ENCODE assay signal across 9 mouse cellular contexts in the genomic region with DNA sequence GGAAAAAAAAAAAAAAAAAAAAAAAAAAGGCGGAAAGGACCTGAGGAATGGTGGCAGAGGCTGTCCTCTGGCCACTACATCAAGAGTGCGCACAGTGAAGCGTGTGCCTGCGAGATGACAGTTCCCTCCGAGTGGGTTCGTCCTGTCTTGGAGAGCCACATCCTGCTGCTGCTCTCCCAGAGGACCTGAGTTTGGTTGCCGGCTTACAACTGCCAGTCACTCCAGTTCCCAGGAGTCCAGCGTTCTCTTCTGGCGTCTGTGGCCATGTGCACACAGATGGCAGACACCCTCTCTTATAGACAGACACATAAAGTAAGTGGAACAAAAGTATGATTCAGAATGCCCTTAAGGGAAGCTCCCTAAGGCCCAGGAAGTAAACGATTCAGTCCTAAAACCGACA. TPM values are rescaled to one million over a fixed set of nuclear protein-coding genes. Genes with fewer than 3 reads are reported as not detected.
DNase-seq lines count a peak whose midpoint lies in the region; ATAC-seq and TF ChIP-seq lines count a peak whose summit lies in the region.
"Had no signal": no experiment of that assay in that cellular context is flagged by ENCODE, and none has a peak within 500 bp of the region (broad histone marks: within the 10 kb centered on the region; RNA-seq: fewer than 3 reads in every experiment).

No protein-coding gene starts in this region.

- no peaks in the 10 kb centered on the region for H3K9me3 ChIP-seq in embryonic facial prominence, embryonic 12.5 days
- H3K9me3 ChIP-seq in intestine, postnatal 0 days (ENCODE audit: control insufficient read depth) = no peaks in the 10 kb centered on the region
- no peaks in the 10 kb centered on the region for H3K9me3 ChIP-seq in midbrain, postnatal 0 days (ENCODE audit: low read length)

- peaks cover 11% of the 10 kb centered on the region; the same call in 1 of the 2 replicates for H3K4me1 ChIP-seq in embryonic facial prominence, embryonic 12.5 days
- H3K4me1 ChIP-seq in intestine, postnatal 0 days (replicated peaks; ENCODE audit: control insufficient read depth, insufficient read depth, low read length) = no peaks in the 10 kb centered on the region
- no peaks in the 10 kb centered on the region for H3K4me1 ChIP-seq in midbrain, postnatal 0 days (ENCODE audit: insufficient read depth, low read length)

- peak overlapping the region; percentile 27; the same call in 1 of the 2 replicates for H3K9ac ChIP-seq in embryonic facial prominence, embryonic 12.5 days
- H3K9ac ChIP-seq in intestine, postnatal 0 days (ENCODE audit: low read depth, low read length) = peak overlapping the region; percentile 22; the same call in 1 of the 2 replicates
- H3K9ac ChIP-seq in midbrain, postnatal 0 days (replicated peaks; ENCODE audit: low read length, poor library complexity, severe bottlenecking) = no peak overlapping the region

- 0 out of 2 replicates have a peak, but pooled peaks have one; percentile 17 for TF ChIP-seq CTCF in intestine, postnatal 0 days (IDR thresholded peaks at IDR 0.05; ENCODE audit: low read depth)
- TF ChIP-seq CTCF in midbrain, postnatal 0 days (IDR thresholded peaks at IDR 0.05) = no peak

- H3K4me2 ChIP-seq in embryonic facial prominence, embryonic 12.5 days (replicated peaks) = peak overlapping the region; percentile 34
- H3K4me2 ChIP-seq in intestine, postnatal 0 days (replicated peaks; ENCODE audit: low read depth) = no peak overlapping the region
- no peak overlapping the region for H3K4me2 ChIP-seq in midbrain, postnatal 0 days (ENCODE audit: low read depth, low read length, poor library complexity, severe bottlenecking)

- ATAC-seq in embryonic facial prominence, embryonic 12.5 days (ENCODE audit: insufficient number of reproducible peaks, insufficient read depth, low FRiP score, low TSS enrichment) = no peak
- no peak for ATAC-seq in intestine, postnatal 0 days
- no peak for ATAC-seq in midbrain, postnatal 0 days (ENCODE audit: low FRiP score)
- no peak for ATAC-seq in megakaryocyte-erythroid progenitor cell, adult 5-6 weeks (replicated peaks; ENCODE audit: low FRiP score, low TSS enrichment, poor library complexity, severe bottlenecking)

- peak; percentile 35 for DNase-seq in kidney, adult 11 months
- DNase-seq in kidney, adult 8-10 months = no peak
- peak; percentile 13 for DNase-seq in midbrain, postnatal 0 days (ENCODE audit: low spot score)
- no peak for DNase-seq in gastrocnemius, adult 18-20 months (ENCODE audit: low spot score)
- no peak for DNase-seq in c-Kit-positive CD71-positive TER-119-positive erythroid progenitor cells, embryonic 14.5 days (ENCODE audit: low spot score)
- DNase-seq: gastrocnemius, postnatal 25 days had no signal

- H3K27ac ChIP-seq in embryonic facial prominence, embryonic 12.5 days = no peak overlapping the region
- H3K27ac ChIP-seq in intestine, postnatal 0 days (ENCODE audit: low read depth, low read length) = no peak overlapping the region
- H3K27ac ChIP-seq in midbrain, postnatal 0 days (ENCODE audit: low read depth, low read length) = no peak overlapping the region

- 21% methylated on average over 10 of the region's 11 CpGs for WGBS in embryonic facial prominence, embryonic 12.5 days
- 19% methylated on average over 10 of the region's 11 CpGs for WGBS in intestine, postnatal 0 days
- 44% methylated on average over 11 of the region's 11 CpGs for WGBS in midbrain, postnatal 0 days

- no peaks in the 10 kb centered on the region for H3K27me3 ChIP-seq in embryonic facial prominence, embryonic 12.5 days
- no peaks in the 10 kb centered on the region for H3K27me3 ChIP-seq in intestine, postnatal 0 days (replicated peaks; ENCODE audit: control insufficient read depth, insufficient read depth, low read length)
- H3K27me3 ChIP-seq in midbrain, postnatal 0 days (ENCODE audit: insufficient read depth, low read length) = no peaks in the 10 kb centered on the region

- H3K36me3 ChIP-seq in embryonic facial prominence, embryonic 12.5 days = peaks cover 36% of the 10 kb centered on the region
- peaks cover 21% of the 10 kb centered on the region for H3K36me3 ChIP-seq in intestine, postnatal 0 days (ENCODE audit: control insufficient read depth, insufficient read depth)
- no peaks in the 10 kb centered on the region for H3K36me3 ChIP-seq in midbrain, postnatal 0 days (ENCODE audit: insufficient read depth, low read length)

- no peak overlapping the region for H3K4me3 ChIP-seq in embryonic facial prominence, embryonic 12.5 days
- H3K4me3 ChIP-seq in intestine, postnatal 0 days (ENCODE audit: low read depth, low read length) = no peak overlapping the region
- H3K4me3 ChIP-seq in midbrain, postnatal 0 days (ENCODE audit: low read depth, low read length) = no peak overlapping the region

RNA-seq across cellular contexts. Expression of gene Ephb4, which starts 27.3 kb away (rescaled TPM):
- polyA plus RNA-seq in embryonic facial prominence, embryonic 12.5 days (2016; fragmentation: Nextera tagmentation; extraction: Ambion mirVana) = 87.3 and 91.6 TPM in 2 replicates
- 12.6 and 12.9 TPM in 2 replicates for polyA plus RNA-seq in intestine, postnatal 0 days (2015; fragmentation: Nextera tagmentation; extraction: Ambion mirVana)
- total RNA-seq in midbrain, postnatal 0 days (2014; rRNA removed) = 14.0 and 16.0 TPM in 2 replicates
- 4.7 and 4.9 TPM in 2 replicates for polyA plus RNA-seq in midbrain, postnatal 0 days (2015; fragmentation: Nextera tagmentation; extraction: Ambion mirVana)
- 1.4 TPM in 1 of 2 replicates, not detected in the other for total RNA-seq in megakaryocyte-erythroid progenitor cell, adult 5-6 weeks (2014; fragmentation: Nextera tagmentation)
- total RNA-seq in megakaryocyte-erythroid progenitor cell, adult 5-6 weeks (2017) = 0.08 TPM in 1 of 2 replicates, not detected in the other
- 10 to 100 TPM in 1 of 2 experiments, 1 to 10 TPM in 1; 8.2 to 14.4 TPM for total RNA-seq in gastrocnemius, adult 18-20 months (2021)

RNA-seq across cellular contexts. Expression of gene Slc12a9, which starts 43.8 kb away (rescaled TPM):
- polyA plus RNA-seq in embryonic facial prominence, embryonic 12.5 days (2016; fragmentation: Nextera tagmentation; extraction: Ambion mirVana) = 16.0 and 18.8 TPM in 2 replicates
- 11.8 and 13.4 TPM in 2 replicates for polyA plus RNA-seq in intestine, postnatal 0 days (2015; fragmentation: Nextera tagmentation; extraction: Ambion mirVana)
- total RNA-seq in midbrain, postnatal 0 days (2014; rRNA removed) = 28.9 and 30.4 TPM in 2 replicates
- 27.0 and 27.8 TPM in 2 replicates for polyA plus RNA-seq in midbrain, postnatal 0 days (2015; fragmentation: Nextera tagmentation; extraction: Ambion mirVana)
- 2.2 and 3.0 TPM in 2 replicates for total RNA-seq in megakaryocyte-erythroid progenitor cell, adult 5-6 weeks (2014; fragmentation: Nextera tagmentation)
- 1.1 and 3.3 TPM in 2 replicates for total RNA-seq in megakaryocyte-erythroid progenitor cell, adult 5-6 weeks (2017)
- total RNA-seq in gastrocnemius, adult 18-20 months (2021) = 1 to 10 TPM; 2.0 to 2.2 TPM

Comparison
In these comparisons a context has a peak if more than half of its experiments do, and no peak if none do; other contexts are left out.
1. DNase-seq: peak in kidney, adult 11 months (single experiment) and midbrain, postnatal 0 days (single experiment); none in kidney, adult 8-10 months (0 of 2), gastrocnemius, adult 18-20 months (single experiment) and c-Kit-positive CD71-positive TER-119-positive erythroid progenitor cells, embryonic 14.5 days (single experiment).